Mouse (Mus musculus) CH12.LX (cell line): ENCODE measurements around the gene Nhlrc3. TPM values are rescaled to one million over a fixed set of nuclear protein-coding genes. Genes with fewer than 3 reads are reported as not detected.

Experiments used
- DNase-seq: peaks from one replicate; pipeline ENCODE4 v3.0.0-alpha.2; 2013; ENCODE audit errors: extremely low read depth
- H3K27ac ChIP-seq: 2 replicates; pipeline ENCODE4 v1.5.1; 2012; ENCODE audit warnings: low read depth, mild to moderate bottlenecking, control low read depth, moderate library complexity; ENCODE audit not compliant: insufficient read depth
- H3K27me3 ChIP-seq: replicated peaks from 2 replicates; pipeline ENCODE3; 2012; ENCODE audit warnings: inconsistent platforms
- H3K36me3 ChIP-seq, 2 experiments: replicated peaks in 1 of 2; 2 replicates each; pipeline versions ENCODE3 to v1.6.1; 2012; ENCODE audit warnings: inconsistent platforms in 1 of 2, low read length in 1 of 2, mild to moderate bottlenecking in 1 of 2, mixed read lengths in 1 of 2, moderate library complexity in 1 of 2; ENCODE audit not compliant: control insufficient read depth in 1 of 2, insufficient read depth in 1 of 2
- H3K4me1 ChIP-seq, 2 experiments: 2 replicates each; pipeline ENCODE4 v1.6.1; 2012; ENCODE audit warnings: inconsistent platforms in 1 of 2, moderate library complexity in 1 of 2; ENCODE audit not compliant: insufficient read depth in 2 of 2, control insufficient read depth in 1 of 2
- H3K4me2 ChIP-seq: 2 replicates; pipeline ENCODE4 v1.6.1; 2012; ENCODE audit warnings: low read depth, mild to moderate bottlenecking, control low read depth; ENCODE audit not compliant: poor library complexity, insufficient read depth, severe bottlenecking
- H3K4me3 ChIP-seq, 3 experiments: fragments of 150-350 bp in 1 of 3; sonication (generic) in 1 of 3; replicated peaks in 1 of 3; 2 replicates each; pipeline versions ENCODE3 to v1.5.1; 2011 to 2012; ENCODE audit warnings: low read depth in 2 of 3, low read length in 2 of 3, mild to moderate bottlenecking in 2 of 3, moderate library complexity in 2 of 3, control low read depth in 1 of 3, improper control_type of control experiment in 1 of 3, inconsistent platforms in 1 of 3, mixed read lengths in 1 of 3; ENCODE audit not compliant: poor library complexity in 1 of 3
- H3K79me2 ChIP-seq: replicated peaks from 2 replicates; pipeline ENCODE4 v1.6.1; 2012; ENCODE audit warnings: mild to moderate bottlenecking, moderate library complexity; ENCODE audit not compliant: control insufficient read depth, poor library complexity, insufficient read depth, severe bottlenecking; ENCODE audit errors: extremely low read depth
- H3K9ac ChIP-seq: 2 replicates; pipeline ENCODE4 v1.6.1; 2012; ENCODE audit warnings: low read depth, mild to moderate bottlenecking, control low read depth, moderate library complexity; ENCODE audit not compliant: insufficient read depth
- H3K9me3 ChIP-seq: replicated peaks from 2 replicates; pipeline ENCODE3; 2012; ENCODE audit warnings: low read length, inconsistent platforms, mixed read lengths
- BHLHE40 ChIP-seq: IDR thresholded peaks from 2 replicates; pipeline ENCODE4 v1.6.1; 2011; ENCODE audit warnings: mild to moderate bottlenecking, low read depth, low read length, improper control_type of control experiment
- CHD1 ChIP-seq: IDR thresholded peaks from 2 replicates; pipeline ENCODE4 v1.6.1; 2012; ENCODE audit warnings: low read depth, low read length, improper control_type of control experiment, inconsistent platforms
- CHD2 ChIP-seq: IDR thresholded peaks from 2 replicates; pipeline ENCODE4 v1.6.1; 2011; ENCODE audit warnings: low read length, improper control_type of control experiment
- CTCF ChIP-seq, 2 experiments: IDR thresholded peaks in 1 of 2; conservative IDR thresholded peaks in 1 of 2; 2 replicates each; pipeline ENCODE4 v1.5.1; 2011 to 2012; ENCODE audit warnings: low read depth in 2 of 2, low read length in 2 of 2, improper control_type of control experiment in 1 of 2, inconsistent platforms in 1 of 2, mild to moderate bottlenecking in 1 of 2, moderate library complexity in 1 of 2
- E2F4 ChIP-seq: IDR thresholded peaks from 2 replicates; pipeline ENCODE4 v1.6.1; 2011; ENCODE audit warnings: low read depth, low read length, improper control_type of control experiment; ENCODE audit not compliant: insufficient replicate concordance
- ELF1 ChIP-seq: IDR thresholded peaks from 2 replicates; pipeline ENCODE4 v1.6.1; 2014; ENCODE audit warnings: low read depth, mild to moderate bottlenecking, inconsistent platforms, low read length, improper control_type of control experiment
- EP300 ChIP-seq: IDR thresholded peaks from 2 replicates; pipeline ENCODE4 v1.6.1; 2011; ENCODE audit warnings: low read length, improper control_type of control experiment
- GABPA ChIP-seq: IDR thresholded peaks from 2 replicates; pipeline ENCODE4 v1.6.1; 2012; ENCODE audit warnings: low read depth, low read length, improper control_type of control experiment, inconsistent platforms; ENCODE audit not compliant: insufficient replicate concordance
- HCFC1 ChIP-seq: IDR thresholded peaks from 2 replicates; pipeline ENCODE4 v1.6.1; 2012; ENCODE audit warnings: low read depth, mild to moderate bottlenecking, inconsistent platforms, low read length, improper control_type of control experiment
- IRF4 ChIP-seq: IDR thresholded peaks from 2 replicates; pipeline ENCODE4 v1.6.1; 2014; ENCODE audit warnings: low read depth, mild to moderate bottlenecking, inconsistent platforms, low read length, improper control_type of control experiment
- KAT2A ChIP-seq: IDR thresholded peaks from 2 replicates; pipeline ENCODE4 v1.6.1; 2012; ENCODE audit warnings: low read length, improper control_type of control experiment, inconsistent platforms; ENCODE audit not compliant: insufficient replicate concordance
- MAX ChIP-seq: IDR thresholded peaks from 2 replicates; pipeline ENCODE4 v1.6.1; 2011; ENCODE audit warnings: low read length, improper control_type of control experiment
- MXI1 ChIP-seq: IDR thresholded peaks from 2 replicates; pipeline ENCODE4 v1.6.1; 2011; ENCODE audit warnings: mild to moderate bottlenecking, low read depth, low read length, improper control_type of control experiment
- MYC ChIP-seq: IDR thresholded peaks from 2 replicates; pipeline ENCODE4 v1.6.1; 2011; ENCODE audit warnings: low read depth, mild to moderate bottlenecking, improper control_type of control experiment, low read length
- NRF1 ChIP-seq: IDR thresholded peaks from 2 replicates; pipeline ENCODE4 v1.6.1; 2014; ENCODE audit warnings: low read depth, mild to moderate bottlenecking, inconsistent platforms, low read length, improper control_type of control experiment, moderate library complexity
- POLR2A ChIP-seq: IDR thresholded peaks from 2 replicates; pipeline ENCODE4 v1.6.1; 2011; ENCODE audit warnings: low read depth, mild to moderate bottlenecking, improper control_type of control experiment, low read length
- POLR2AphosphoS2 ChIP-seq: IDR thresholded peaks from 2 replicates; pipeline ENCODE4 v1.6.1; 2011; ENCODE audit warnings: low read depth, low read length, improper control_type of control experiment
- RAD21 ChIP-seq: IDR thresholded peaks from 2 replicates; pipeline ENCODE4 v1.6.1; 2011; ENCODE audit warnings: low read depth, mild to moderate bottlenecking, low read length, improper control_type of control experiment, moderate library complexity
- RCOR1 ChIP-seq: conservative IDR thresholded peaks from 2 replicates; pipeline ENCODE4 v1.6.1; 2012; ENCODE audit warnings: low read depth, mild to moderate bottlenecking, inconsistent platforms, low read length, improper control_type of control experiment
- SMC3 ChIP-seq: IDR thresholded peaks from 2 replicates; pipeline ENCODE4 v1.6.1; 2011; ENCODE audit warnings: low read depth, low read length, improper control_type of control experiment
- TBP ChIP-seq: conservative IDR thresholded peaks from 2 replicates; pipeline ENCODE4 v1.6.1; 2011; ENCODE audit warnings: low read depth, low read length, improper control_type of control experiment
- TCF12 ChIP-seq: IDR thresholded peaks from 2 replicates; pipeline ENCODE4 v1.6.1; 2014; ENCODE audit warnings: low read depth, mild to moderate bottlenecking, inconsistent platforms, low read length, improper control_type of control experiment
- UBTF ChIP-seq: IDR thresholded peaks from 2 replicates; pipeline ENCODE4 v1.6.1; 2012; ENCODE audit warnings: low read depth, mild to moderate bottlenecking, inconsistent platforms, low read length, improper control_type of control experiment, moderate library complexity
- USF2 ChIP-seq: conservative IDR thresholded peaks from 2 replicates; pipeline ENCODE4 v1.6.1; 2011; ENCODE audit warnings: low read depth, low read length, improper control_type of control experiment
- ZC3H11A ChIP-seq: IDR thresholded peaks from 2 replicates; pipeline ENCODE4 v1.6.1; 2012; ENCODE audit warnings: low read depth, mild to moderate bottlenecking, inconsistent platforms, low read length, improper control_type of control experiment
- ZKSCAN1 ChIP-seq: IDR thresholded peaks from 2 replicates; pipeline ENCODE4 v1.6.1; 2012; ENCODE audit warnings: low read depth, inconsistent platforms, low read length, improper control_type of control experiment, borderline replicate concordance
- dilution Hi-C: fragments of 300-500 bp; cut with MboI; formaldehyde crosslinking; loops from 2 replicates; pipeline ENCODE4 v1.14.3; 2020; ENCODE audit warnings: low sequenced_read_pairs; ENCODE audit not compliant: extremely low pct_unique_long_range_greater_than_20kb, extremely low pct_ligation_motif_present
- in situ Hi-C: fragments of 300-500 bp; cut with MboI; formaldehyde crosslinking; loops from 3 replicates; pipeline ENCODE4 v1.14.3; 2019; ENCODE audit warnings: low sequenced_read_pairs, low pct_ligation_motif_present, low pct_unique_long_range_greater_than_20kb, mixed read lengths
- polyA plus RNA-seq: library from polyadenylated mRNA; unstranded; fragments of >175 nt; gene quantifications from 2 replicates; pipeline ENCODE4 v1.2.1, GENCODE M21; 2012; ENCODE audit warnings: low read depth; ENCODE audit not compliant: insufficient read length
- total RNA-seq, 2 experiments: library from RNA; depleted of rRNA; stranded (reverse); fragments of 300-350 nt in 1 of 2; fragments of >200 nt in 1 of 2; gene quantifications; 2 replicates each; pipeline ENCODE4 v1.2.3; 2012 to 2014

The Nhlrc3 gene
- total and polyA plus RNA-seq, 3 experiments, result 5.8 to 7.9 (median 7.2) TPM

DNA sequence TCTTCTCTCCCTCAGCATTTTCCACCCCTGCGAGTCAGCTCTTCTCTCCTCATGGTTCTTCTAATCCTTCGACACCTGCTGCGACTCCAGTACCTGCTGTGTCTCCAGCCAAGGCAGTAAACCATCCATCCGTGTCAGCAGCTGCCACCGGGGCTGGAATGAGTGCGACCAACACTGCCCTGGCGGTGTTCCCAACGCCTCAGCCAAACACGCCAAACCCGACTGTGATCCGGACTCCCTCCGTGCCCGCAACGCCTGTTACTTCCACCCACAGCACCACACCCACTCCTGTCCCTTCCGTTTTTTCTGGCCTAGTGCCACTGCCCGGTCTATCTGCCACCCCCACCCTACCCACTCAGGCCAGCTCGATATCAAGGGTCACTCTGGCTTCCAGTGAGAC lies 14.3 kb upstream of the Nhlrc3 start:
- DNase-seq, result no peak
- in situ Hi-C loops, result no loop called here
- H3K4me1 ChIP-seq, result no peaks in the 10 kb centered on the region
- H3K9me3 ChIP-seq, result no peaks in the 10 kb centered on the region
- no peaks in the 10 kb centered on the region for H3K79me2 ChIP-seq
- H3K4me2 ChIP-seq, result no peak overlapping the region
- no peak overlapping the region for H3K4me3 ChIP-seq
- H3K27ac ChIP-seq, result no peak overlapping the region
- no peak overlapping the region for H3K9ac ChIP-seq
- dilution Hi-C loops, result no loop called here
- H3K27me3 ChIP-seq, result no peaks in the 10 kb centered on the region
- TF ChIP-seq EP300, result no peak
- no peak for TF ChIP-seq GABPA
- TF ChIP-seq CHD1, result no peak
- no peak for TF ChIP-seq TCF12
- no peak for TF ChIP-seq ZC3H11A
- TF ChIP-seq E2F4, result no peak
- no peak for TF ChIP-seq POLR2A
- TF ChIP-seq CHD2, result no peak
- no peak for TF ChIP-seq UBTF
- no peak for TF ChIP-seq CTCF (conservative IDR thresholded peaks at IDR 0.05 in 1 of 2, IDR thresholded peaks at IDR 0.05 in 1 of 2; ENCODE audit: low read depth in 2 of 2, low read length in 2 of 2)
- no peak for TF ChIP-seq MYC
- TF ChIP-seq ELF1, result no peak
- no peak for TF ChIP-seq USF2
- TF ChIP-seq TBP, result no peak
- TF ChIP-seq IRF4, result no peak
- TF ChIP-seq MXI1, result no peak
- no peak for TF ChIP-seq KAT2A
- no peak for TF ChIP-seq ZKSCAN1
- TF ChIP-seq BHLHE40, result no peak
- TF ChIP-seq RCOR1, result no peak
- TF ChIP-seq, all 38 proteins: peak for 0
- peaks cover 68 to 93% of the 10 kb centered on the region in 2 experiments for H3K36me3 ChIP-seq

DNA sequence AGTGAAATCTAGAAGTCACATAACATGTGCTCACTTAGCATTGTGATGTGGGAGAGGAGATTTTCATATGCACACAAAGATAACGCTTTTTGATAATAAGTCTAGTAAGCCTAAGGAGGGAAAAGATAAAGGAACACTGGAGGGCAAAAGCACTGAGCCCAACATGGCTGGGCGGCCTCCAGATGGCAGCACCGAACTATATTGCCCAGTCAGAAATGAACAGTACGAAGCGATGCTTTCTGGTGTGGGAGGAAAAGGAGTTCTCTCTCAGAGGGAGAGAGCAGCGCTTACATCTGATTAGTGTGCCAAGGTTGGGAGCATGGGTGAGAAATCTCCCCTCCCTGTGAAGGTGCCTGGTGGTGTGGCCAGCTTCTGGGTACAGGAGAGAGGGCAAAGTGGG lies 12.8 kb upstream of the Nhlrc3 start:
- Histone ChIP-seq H3K36me3 (peaks cover 74 to 94% of the 10 kb centered on the region in 2 experiments), H3K27me3 (no peaks in the 10 kb centered on the region), H3K4me3 (no peak overlapping the region), H3K9ac (no peak overlapping the region), H3K4me1 (no peaks in the 10 kb centered on the region), H3K27ac (no peak overlapping the region), H3K79me2 (no peaks in the 10 kb centered on the region), H3K9me3 (no peaks in the 10 kb centered on the region)
- peak; percentile 20 for DNase-seq
- in situ Hi-C loops, result no loop called here
- peak; percentile 51 for TF ChIP-seq SMC3
- TF ChIP-seq POLR2AphosphoS2, result no peak
- TF ChIP-seq NRF1, result no peak
- no peak for TF ChIP-seq USF2
- TF ChIP-seq BHLHE40, result no peak
- peak; percentile 14 to 64; a peak in 2 of 4 replicates for TF ChIP-seq CTCF (conservative IDR thresholded peaks at IDR 0.05 in 1 of 2, IDR thresholded peaks at IDR 0.05 in 1 of 2; ENCODE audit: low read depth in 2 of 2, low read length in 2 of 2)
- TF ChIP-seq RAD21, result peak; percentile 25
- no peak for TF ChIP-seq HCFC1
- TF ChIP-seq MAX, result no peak
- TF ChIP-seq, all 38 proteins: peak for 3
- dilution Hi-C loops, result no loop called here
- H3K4me2 ChIP-seq, result no peak overlapping the region
